Mouse (Mus musculus): ENCODE results near the gene Slc6a6. TPM values are rescaled to one million over a fixed set of nuclear protein-coding genes. Genes with fewer than 3 reads are reported as not detected.
A peak's percentile ranks its signal among the peaks of the same experiment; 100 is the strongest.

Slc6a6 gene
- polyA plus RNA-seq, 1 experiment from 2014 or later, result 60.0 TPM

GRCm38 (mm10) chr6:91708919-91709318 is 25.1 kb downstream of the Slc6a6 start:
- H3K27me3 ChIP-seq (ENCODE audit: insufficient read depth, poor library complexity, severe bottlenecking), result no peaks in the 10 kb centered on the region
- H3K27ac ChIP-seq, result no peak overlapping the region
- H3K4me1 ChIP-seq (replicated peaks), result peaks cover 75% of the 10 kb centered on the region
- DNase-seq (ENCODE audit: low spot score), result no peak
- H3K4me3 ChIP-seq, result no peak overlapping the region
- H3K9me3 ChIP-seq, result no peaks in the 10 kb centered on the region
- H3K36me3 ChIP-seq, result peaks cover 55% of the 10 kb centered on the region
- 98% methylated on average over 2 of the region's 2 CpGs for WGBS

GRCm38 (mm10) chr6:91710345-91710930 is 26.6 kb downstream of the Slc6a6 start:
- no peak for DNase-seq (ENCODE audit: low spot score)
- Histone ChIP-seq H3K27me3 (ENCODE audit: insufficient read depth, poor library complexity, severe bottlenecking) (no peaks in the 10 kb centered on the region), H3K4me1 (replicated peaks) (peaks cover 87% of the 10 kb centered on the region), H3K27ac (peak overlapping the region; percentile 73), H3K36me3 (peaks cover 49% of the 10 kb centered on the region), H3K9me3 (no peaks in the 10 kb centered on the region), H3K4me3 (no peak overlapping the region)
- WGBS, result 48% methylated on average over 6 of the region's 6 CpGs

GRCm38 (mm10) chr6:91712097-91712854 is 28.4 kb downstream of the Slc6a6 start:
- Histone ChIP-seq H3K9me3 (no peaks in the 10 kb centered on the region), H3K27ac (peak overlapping the region; percentile 93), H3K27me3 (ENCODE audit: insufficient read depth, poor library complexity, severe bottlenecking) (no peaks in the 10 kb centered on the region), H3K36me3 (peaks cover 43% of the 10 kb centered on the region), H3K4me3 (peak overlapping the region; percentile 30), H3K4me1 (replicated peaks) (peaks cover 73% of the 10 kb centered on the region)
- DNase-seq (ENCODE audit: low spot score), result peak; percentile 54
- 14% methylated on average over 4 of the region's 4 CpGs for WGBS

- H3K27me3 ChIP-seq (ENCODE audit: insufficient read depth, poor library complexity, severe bottlenecking), result no peaks in the 10 kb centered on the region
- 3% methylated on average over 10 of the region's 10 CpGs for WGBS
- H3K4me1 ChIP-seq (replicated peaks), result peaks cover 67% of the 10 kb centered on the region
- peak overlapping the region; percentile 30 for H3K4me3 ChIP-seq
- peak overlapping the region; percentile 93 for H3K27ac ChIP-seq
- no peaks in the 10 kb centered on the region for H3K9me3 ChIP-seq
- peak; percentile 69 for DNase-seq (ENCODE audit: low spot score)
- peaks cover 37% of the 10 kb centered on the region for H3K36me3 ChIP-seq
Observed at GRCm38 (mm10) chr6:91712855-91713331, 29.0 kb downstream of the Slc6a6 start.

- Histone ChIP-seq H3K4me3 (peak overlapping the region; percentile 30), H3K27ac (peak overlapping the region; percentile 93), H3K4me1 (replicated peaks) (peaks cover 67% of the 10 kb centered on the region), H3K27me3 (ENCODE audit: insufficient read depth, poor library complexity, severe bottlenecking) (no peaks in the 10 kb centered on the region), H3K9me3 (no peaks in the 10 kb centered on the region), H3K36me3 (peaks cover 32% of the 10 kb centered on the region)
- peak; percentile 67 for DNase-seq (ENCODE audit: low spot score)
- WGBS, result 4% methylated on average over 5 of the region's 5 CpGs
Observed at GRCm38 (mm10) chr6:91713370-91713896, 29.6 kb downstream of the Slc6a6 start.

- peaks cover 76% of the 10 kb centered on the region for H3K4me1 ChIP-seq (replicated peaks)
- no peak for DNase-seq (ENCODE audit: low spot score)
- WGBS, result 84% methylated on average over 8 of the region's 8 CpGs
- H3K36me3 ChIP-seq, result peaks cover 26% of the 10 kb centered on the region
- H3K27ac ChIP-seq, result peak overlapping the region; percentile 93
- H3K9me3 ChIP-seq, result no peaks in the 10 kb centered on the region
- no peak overlapping the region for H3K4me3 ChIP-seq
- H3K27me3 ChIP-seq (ENCODE audit: insufficient read depth, poor library complexity, severe bottlenecking), result no peaks in the 10 kb centered on the region
Observed at GRCm38 (mm10) chr6:91715023-91715422, 31.2 kb downstream of the Slc6a6 start.

GRCm38 (mm10) chr6:91715988-91716810 is 32.3 kb downstream of the Slc6a6 start:
- Histone ChIP-seq H3K27ac (no peak overlapping the region), H3K36me3 (peaks cover 20% of the 10 kb centered on the region), H3K27me3 (ENCODE audit: insufficient read depth, poor library complexity, severe bottlenecking) (no peaks in the 10 kb centered on the region), H3K4me3 (no peak overlapping the region), H3K9me3 (no peaks in the 10 kb centered on the region), H3K4me1 (replicated peaks) (peaks cover 77% of the 10 kb centered on the region)
- WGBS, result 84% methylated on average over 6 of the region's 6 CpGs
- DNase-seq (ENCODE audit: low spot score), result no peak

GRCm38 (mm10) chr6:91718067-91718466 is 34.2 kb downstream of the Slc6a6 start:
- WGBS, result 79% methylated on average over 2 of the region's 2 CpGs
- Histone ChIP-seq H3K9me3 (no peaks in the 10 kb centered on the region), H3K27me3 (ENCODE audit: insufficient read depth, poor library complexity, severe bottlenecking) (no peaks in the 10 kb centered on the region), H3K4me1 (replicated peaks) (peaks cover 71% of the 10 kb centered on the region), H3K4me3 (no peak overlapping the region), H3K27ac (peak overlapping the region; percentile 83), H3K36me3 (peaks cover 28% of the 10 kb centered on the region)
- no peak for DNase-seq (ENCODE audit: low spot score)

GRCm38 (mm10) chr6:91718603-91719002 is 34.8 kb downstream of the Slc6a6 start:
- Histone ChIP-seq H3K36me3 (peaks cover 33% of the 10 kb centered on the region), H3K4me1 (replicated peaks) (peaks cover 65% of the 10 kb centered on the region), H3K27me3 (ENCODE audit: insufficient read depth, poor library complexity, severe bottlenecking) (no peaks in the 10 kb centered on the region), H3K9me3 (no peaks in the 10 kb centered on the region), H3K4me3 (no peak overlapping the region), H3K27ac (peak overlapping the region; percentile 83)
- WGBS, result 69% methylated on average over 3 of the region's 3 CpGs
- no peak for DNase-seq (ENCODE audit: low spot score)

- peak; percentile 34 for DNase-seq (ENCODE audit: low spot score)
- peaks cover 59% of the 10 kb centered on the region for H3K4me1 ChIP-seq (replicated peaks)
Observed at GRCm38 (mm10) chr6:91719042-91719747, 35.3 kb downstream of the Slc6a6 start.

GRCm38 (mm10) chr6:91719865-91720533 is 36.1 kb downstream of the Slc6a6 start:
- 7% methylated on average over 9 of the region's 9 CpGs for WGBS
- H3K4me3 ChIP-seq, result peak overlapping the region; percentile 18
- H3K27ac ChIP-seq, result peak overlapping the region; percentile 83
- H3K9me3 ChIP-seq, result no peaks in the 10 kb centered on the region
- H3K4me1 ChIP-seq (replicated peaks), result peaks cover 52% of the 10 kb centered on the region
- peaks cover 43% of the 10 kb centered on the region for H3K36me3 ChIP-seq
- peak; percentile 71 for DNase-seq (ENCODE audit: low spot score)
- no peaks in the 10 kb centered on the region for H3K27me3 ChIP-seq (ENCODE audit: insufficient read depth, poor library complexity, severe bottlenecking)

More at GRCm38 (mm10) chr6:91719042-91719747, 35.3 kb downstream of the Slc6a6 start:
- H3K27me3 ChIP-seq (ENCODE audit: insufficient read depth, poor library complexity, severe bottlenecking), result no peaks in the 10 kb centered on the region
- H3K36me3 ChIP-seq, result peaks cover 39% of the 10 kb centered on the region
- WGBS, result 68% methylated on average over 6 of the region's 6 CpGs
- peak overlapping the region; percentile 83 for H3K27ac ChIP-seq
- no peak overlapping the region; the same call in 1 of the 2 replicates for H3K4me3 ChIP-seq
- no peaks in the 10 kb centered on the region for H3K9me3 ChIP-seq

Data from hindbrain, embryonic 10.5 days (tissue).